Mouse (Mus musculus) thymus, adult 2 months (tissue): ENCODE data around the gene Slc24a3.

ENCODE experiments used
- CTCF ChIP-seq: fragments of 200-500 bp; IDR thresholded peaks from 2 replicates; pipeline ENCODE4 v1.5.1; 2012; ENCODE audit warnings: mild to moderate bottlenecking, control low read depth, low read length, moderate library complexity, borderline replicate concordance; ENCODE audit not compliant: control insufficient read depth, poor library complexity, insufficient read depth; ENCODE audit errors: extremely low read depth
- POLR2A ChIP-seq: fragments of 200-500 bp; IDR thresholded peaks from 2 replicates; pipeline ENCODE4 v1.6.1; 2012; ENCODE audit warnings: mild to moderate bottlenecking, low read length, control low read depth, moderate library complexity; ENCODE audit not compliant: control insufficient read depth, poor library complexity, insufficient read depth; ENCODE audit errors: extremely low read depth

DNA sequence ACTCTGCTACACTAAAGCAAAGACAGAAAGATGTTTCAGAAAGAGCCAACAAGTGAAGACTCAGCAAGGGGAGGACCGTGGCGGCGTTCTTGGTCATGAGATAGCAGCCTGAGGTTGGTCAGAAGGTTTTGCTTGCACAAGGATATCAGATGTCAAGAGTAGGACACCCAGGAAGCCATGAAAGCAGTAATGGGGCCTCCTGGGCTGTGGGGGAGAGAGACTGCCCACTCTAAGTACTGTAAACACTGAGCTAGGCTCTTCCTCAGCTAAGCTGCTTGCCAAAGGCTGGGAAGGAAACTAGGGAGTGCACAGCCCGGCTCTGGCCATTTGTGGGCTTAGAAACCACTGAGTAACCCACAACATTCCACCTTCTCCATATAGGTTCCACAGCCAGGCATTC is 348.4 kb downstream of the Slc24a3 start:
- TF ChIP-seq CTCF, result no peak
- TF ChIP-seq POLR2A, result no peak
